Mouse (Mus musculus): ENCODE data around the gene Abtb2. TPM values are rescaled to one million over a fixed set of nuclear protein-coding genes. Genes with fewer than 3 reads are reported as not detected.

Gene Abtb2
- polyA plus RNA-seq, 1 experiment from 2014 or later: 6.0 TPM

DNA sequence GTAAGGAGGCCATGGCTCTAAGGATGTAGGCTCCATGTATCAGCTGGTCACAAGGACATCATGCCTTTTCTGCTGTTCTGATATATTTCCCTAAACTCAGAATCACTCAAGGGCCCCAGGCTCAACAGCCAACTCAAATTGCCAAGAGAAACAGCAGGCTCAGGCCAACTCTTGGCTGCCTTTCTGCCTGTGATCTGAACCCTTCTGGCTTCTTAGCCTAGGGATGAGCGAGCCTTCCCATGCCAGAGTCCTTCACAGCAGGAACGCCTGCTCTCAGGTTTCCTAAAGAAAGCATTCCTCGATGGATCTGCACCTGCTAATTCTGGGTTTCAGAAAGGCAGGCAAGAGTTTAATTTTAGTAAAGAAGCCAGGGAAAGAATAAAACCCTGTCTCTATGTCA lies 43.4 kb downstream of the Abtb2 start:
- no peaks in the 10 kb centered on the region for H3K27me3 ChIP-seq
- DNase-seq (ENCODE audit: low read depth, low spot score) (no peak), ATAC-seq (no peak)
- in situ Hi-C loops (cut with MboI; ENCODE audit: low pct_unique_long_range_greater_than_20kb): no loop called here
- CTCF ChIA-PET: no interaction called here
- POLR2A ChIA-PET: no interaction called here
- no peak for TF ChIP-seq CTCF (IDR thresholded peaks at IDR 0.05)

- CTCF ChIA-PET: interaction anchor here (1.2 to 1.3 kb wide), 3 partner anchors 8 to 11 kb away, joined by 3 to 4 read pairs (median 4); no protein-coding TSS in a partner anchor
- in situ Hi-C loops (cut with MboI; ENCODE audit: low pct_unique_long_range_greater_than_20kb): no loop called here
- no peak for TF ChIP-seq CTCF (IDR thresholded peaks at IDR 0.05)
Measured at GRCm38 (mm10) chr2:103610831-103611535, 44.9 kb downstream of the Abtb2 start.

GRCm38 (mm10) chr2:103613865-103614264 lies 47.8 kb downstream of the Abtb2 start:
- no peak for TF ChIP-seq CTCF (IDR thresholded peaks at IDR 0.05)
- ChIA-PET POLR2A (interaction anchor here (0.6 kb wide), 1 partner anchor 198 kb away, joined by 3 read pairs; no protein-coding TSS in a partner anchor), CTCF (no interaction called here)
- in situ Hi-C loops (cut with MboI; ENCODE audit: low pct_unique_long_range_greater_than_20kb): no loop called here
- H3K27me3 ChIP-seq: no peaks in the 10 kb centered on the region
- no peak for ATAC-seq
- DNase-seq (ENCODE audit: low read depth, low spot score): no peak

More at GRCm38 (mm10) chr2:103610831-103611535, 44.9 kb downstream of the Abtb2 start:
- POLR2A ChIA-PET: no interaction called here
- DNase-seq (ENCODE audit: low read depth, low spot score) (no peak), ATAC-seq (no peak)
- H3K27me3 ChIP-seq: no peaks in the 10 kb centered on the region

- no peak for TF ChIP-seq CTCF (IDR thresholded peaks at IDR 0.05)
- ChIA-PET POLR2A (no interaction called here), CTCF (no interaction called here)
- H3K27me3 ChIP-seq: no peaks in the 10 kb centered on the region
- DNase-seq (ENCODE audit: low read depth, low spot score) (no peak), ATAC-seq (no peak)
- in situ Hi-C loops (cut with MboI; ENCODE audit: low pct_unique_long_range_greater_than_20kb): no loop called here
Measured at GRCm38 (mm10) chr2:103615028-103615427, 48.9 kb downstream of the Abtb2 start.

GRCm38 (mm10) chr2:103618407-103618806 lies 52.3 kb downstream of the Abtb2 start:
- ChIA-PET POLR2A (no interaction called here), CTCF (interaction anchor here (0.8 to 1.0 kb wide), 2 partner anchors 25 to 36 kb away, joined by 3 read pairs; no protein-coding TSS in a partner anchor)
- TF ChIP-seq CTCF (IDR thresholded peaks at IDR 0.05): no peak
- no peak for ATAC-seq
- in situ Hi-C loops (cut with MboI; ENCODE audit: low pct_unique_long_range_greater_than_20kb): no loop called here
- no peak for DNase-seq (ENCODE audit: low read depth, low spot score)
- H3K27me3 ChIP-seq: no peaks in the 10 kb centered on the region

DNA sequence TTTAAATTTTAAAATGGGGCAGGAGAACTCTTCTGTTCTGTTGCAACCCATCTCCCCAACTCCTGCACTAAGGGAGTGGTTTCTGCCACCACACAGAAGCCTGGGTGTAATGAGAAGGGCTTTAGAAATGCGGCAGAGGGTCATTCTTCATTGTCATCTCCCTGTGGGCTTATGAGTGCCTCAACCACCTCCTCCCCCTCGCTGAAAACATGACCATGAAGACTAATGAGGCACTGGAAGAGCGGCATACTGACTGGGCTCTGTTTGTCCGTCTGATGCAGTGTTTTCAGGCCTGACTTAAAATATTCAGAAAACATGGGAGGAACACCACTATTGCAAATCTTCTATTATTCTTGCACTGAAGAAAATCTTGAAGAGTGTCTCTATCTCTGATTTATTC lies 56.8 kb downstream of the Abtb2 start:
- POLR2A ChIA-PET: no interaction called here
- no peaks in the 10 kb centered on the region for H3K27me3 ChIP-seq
- TF ChIP-seq CTCF (IDR thresholded peaks at IDR 0.05): no peak
- DNase-seq (ENCODE audit: low read depth, low spot score): no peak
- ATAC-seq: no peak
- in situ Hi-C loops (cut with MboI; ENCODE audit: low pct_unique_long_range_greater_than_20kb): no loop called here
- CTCF ChIA-PET: interaction anchor here (0.6 to 1.5 kb wide), 2 partner anchors 36 to 95 kb away, joined by 3 read pairs; no protein-coding TSS in a partner anchor

DNA sequence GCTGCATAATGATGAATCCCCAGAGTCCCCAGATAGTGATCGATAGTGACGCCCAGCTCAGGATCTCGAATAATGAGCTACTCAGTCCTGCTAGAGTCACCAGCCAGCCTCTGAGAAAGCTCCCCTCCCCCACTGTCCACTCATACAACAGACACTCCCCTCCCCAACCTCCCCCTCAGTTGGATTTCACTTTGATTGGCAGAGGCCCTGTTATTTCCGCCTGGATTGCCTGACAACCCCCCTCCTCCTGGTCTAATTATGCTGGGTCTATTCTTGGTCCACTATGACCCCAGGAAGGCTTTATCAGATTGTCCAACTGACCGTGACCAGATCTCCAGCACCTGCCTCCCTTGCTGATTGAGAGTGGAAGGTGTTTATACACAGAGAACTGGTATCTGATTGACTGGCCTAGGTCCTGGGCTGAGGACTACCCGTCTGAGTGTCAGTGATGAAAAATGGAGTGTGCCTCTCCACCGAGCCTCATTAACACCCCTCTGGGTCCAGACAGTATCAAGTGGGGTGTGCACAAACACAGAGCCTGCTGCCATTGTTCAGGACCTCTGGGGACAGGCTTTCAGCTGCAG lies 59.3 kb downstream of the Abtb2 start:
- no peaks in the 10 kb centered on the region for H3K27me3 ChIP-seq
- CTCF ChIA-PET: interaction anchor here (1.4 to 1.6 kb wide), 2 partner anchors 13 to 20 kb away, joined by 3 to 6 read pairs; no protein-coding TSS in a partner anchor
- ATAC-seq: no peak
- no peak for TF ChIP-seq CTCF (IDR thresholded peaks at IDR 0.05)
- DNase-seq (ENCODE audit: low read depth, low spot score): no peak
- POLR2A ChIA-PET: no interaction called here
- in situ Hi-C loops (cut with MboI; ENCODE audit: low pct_unique_long_range_greater_than_20kb): no loop called here

GRCm38 (mm10) chr2:103627101-103627500 lies 61.0 kb downstream of the Abtb2 start:
- no peak for DNase-seq (ENCODE audit: low read depth, low spot score)
- in situ Hi-C loops (cut with MboI; ENCODE audit: low pct_unique_long_range_greater_than_20kb): no loop called here
- no peak for ATAC-seq
- no peak for TF ChIP-seq CTCF (IDR thresholded peaks at IDR 0.05)
- no peaks in the 10 kb centered on the region for H3K27me3 ChIP-seq
- POLR2A ChIA-PET: interaction anchor here (0.6 kb wide), 1 partner anchor 504 kb away, joined by 3 read pairs; no protein-coding TSS in a partner anchor
- CTCF ChIA-PET: no interaction called here

GRCm38 (mm10) chr2:103629956-103630355 lies 63.8 kb downstream of the Abtb2 start:
- H3K27me3 ChIP-seq: no peaks in the 10 kb centered on the region
- no peak for TF ChIP-seq CTCF (IDR thresholded peaks at IDR 0.05)
- ChIA-PET CTCF (interaction anchor here (1.2 to 1.3 kb wide), 2 partner anchors 11 to 47 kb away, joined by 3 read pairs; no protein-coding TSS in a partner anchor), POLR2A (no interaction called here)
- DNase-seq (ENCODE audit: low read depth, low spot score): no peak
- ATAC-seq: no peak
- in situ Hi-C loops (cut with MboI; ENCODE audit: low pct_unique_long_range_greater_than_20kb): no loop called here

- ChIA-PET POLR2A (interaction anchor here (0.6 kb wide), 1 partner anchor 190 kb away, joined by 3 read pairs; no protein-coding TSS in a partner anchor), CTCF (no interaction called here)
- ATAC-seq (no peak), DNase-seq (ENCODE audit: low read depth, low spot score) (no peak)
- no peaks in the 10 kb centered on the region for H3K27me3 ChIP-seq
- TF ChIP-seq CTCF (IDR thresholded peaks at IDR 0.05): no peak
- in situ Hi-C loops (cut with MboI; ENCODE audit: low pct_unique_long_range_greater_than_20kb): no loop called here
Measured at GRCm38 (mm10) chr2:103631293-103631717, 65.2 kb downstream of the Abtb2 start.
